Mouse (Mus musculus) forebrain, embryonic 10.5 days (tissue): ENCODE results near the gene Ttll10. TPM values are rescaled to one million over a fixed set of nuclear protein-coding genes. Genes with fewer than 3 reads are reported as not detected.
A peak's percentile ranks its signal among the peaks of the same experiment; 100 is the strongest.

Experiments
- DNase-seq: peaks from one replicate; pipeline ENCODE4 v3.0.0-alpha.2; 2017; ENCODE audit warnings: low spot score; ENCODE audit errors: extremely low spot score
- H3K27ac ChIP-seq: fragments of 300-500 bp; sonication (generic); 2 replicates; pipeline ENCODE4 v1.5.1; 2016; ENCODE audit warnings: mild to moderate bottlenecking
- H3K27me3 ChIP-seq: fragments of 300-500 bp; sonication (generic); 2 replicates; pipeline ENCODE4 v1.6.1; 2016; ENCODE audit warnings: mild to moderate bottlenecking; ENCODE audit not compliant: poor library complexity, severe bottlenecking
- H3K36me3 ChIP-seq: fragments of 300-500 bp; sonication (generic); replicated peaks from 2 replicates; pipeline ENCODE4 v1.6.1; 2016; ENCODE audit warnings: mild to moderate bottlenecking, moderate library complexity
- H3K4me1 ChIP-seq: fragments of 300-500 bp; sonication (generic); 2 replicates; pipeline ENCODE4 v1.6.1; 2016
- H3K4me3 ChIP-seq: fragments of 300-500 bp; sonication (generic); 2 replicates; pipeline ENCODE4 v1.5.1; 2016; ENCODE audit warnings: mild to moderate bottlenecking, moderate library complexity
- H3K9me3 ChIP-seq: fragments of 300-500 bp; sonication (generic); 2 replicates; pipeline ENCODE4 v1.6.1; 2016; ENCODE audit warnings: mild to moderate bottlenecking, moderate library complexity
- WGBS: fragments of 180-500 bp; shearing (Covaris S2); methylation state at CpG from one replicate; pipeline ENCODE4 v1.1.7; 2016; 5-methylcytosine and 5-hydroxymethylcytosine counted together
- polyA plus RNA-seq: library from polyadenylated mRNA; unstranded; fragments of >200 nt; fragmentation: Nextera tagmentation; extraction: Ambion mirVana; gene quantifications from 2 replicates; pipeline ENCODE4 v1.2.1, GENCODE M21; 2016

Gene Ttll10
- polyA plus RNA-seq, 1 experiment from 2014 or later = 0.41 TPM

GRCm38 (mm10) chr4:156063861-156064509 lies 4.8 kb upstream of the Ttll10 start:
- Histone ChIP-seq H3K4me1 (peaks cover 19% of the 10 kb centered on the region), H3K36me3 (no peaks in the 10 kb centered on the region), H3K27ac (peak overlapping the region; percentile 79), H3K4me3 (no peak overlapping the region; the same call in 1 of the 2 replicates), H3K9me3 (no peaks in the 10 kb centered on the region), H3K27me3 (no peaks in the 10 kb centered on the region)
- DNase-seq = no peak
- 1% methylated on average over 4 of the region's 4 CpGs for WGBS

DNA sequence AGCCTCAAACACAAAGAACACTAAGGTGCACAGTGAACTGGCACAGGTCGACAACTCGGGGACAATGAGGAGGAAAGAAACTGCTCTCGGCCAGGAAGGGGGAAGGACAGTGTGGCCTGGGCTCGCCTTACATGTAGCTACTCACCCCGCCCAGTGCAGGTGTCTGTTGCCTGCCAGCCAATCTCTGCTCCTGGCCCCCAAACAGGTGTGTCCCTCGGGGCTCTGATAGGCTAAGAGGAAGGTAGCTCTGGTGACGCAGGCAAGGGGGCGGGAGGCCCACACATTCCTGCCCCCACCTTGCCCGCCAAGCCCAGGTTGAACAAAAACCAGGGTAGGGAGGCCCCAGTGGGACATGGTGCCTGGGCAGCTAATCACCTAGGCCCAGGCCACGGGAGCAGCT lies 499 bp upstream of the Ttll10 start:
- Histone ChIP-seq H3K4me1 (peaks cover 23% of the 10 kb centered on the region), H3K36me3 (no peaks in the 10 kb centered on the region), H3K27ac (peak overlapping the region; percentile 63; the same call in 1 of the 2 replicates), H3K9me3 (no peaks in the 10 kb centered on the region), H3K27me3 (no peaks in the 10 kb centered on the region), H3K4me3 (peak overlapping the region; percentile 23; the same call in 1 of the 2 replicates)
- WGBS = 30% methylated on average over 10 of the region's 10 CpGs
- no peak for DNase-seq

- Histone ChIP-seq H3K4me3 (peak overlapping the region; percentile 23; the same call in 1 of the 2 replicates), H3K36me3 (no peaks in the 10 kb centered on the region), H3K9me3 (no peaks in the 10 kb centered on the region), H3K27ac (peak overlapping the region; percentile 63), H3K4me1 (peaks cover 16% of the 10 kb centered on the region), H3K27me3 (no peaks in the 10 kb centered on the region)
- no peak for DNase-seq
- 79% methylated on average over 9 of the region's 9 CpGs for WGBS
These were observed 388 bp downstream of the Ttll10 start for GRCm38 (mm10) chr4:156058826-156059225.

DNA sequence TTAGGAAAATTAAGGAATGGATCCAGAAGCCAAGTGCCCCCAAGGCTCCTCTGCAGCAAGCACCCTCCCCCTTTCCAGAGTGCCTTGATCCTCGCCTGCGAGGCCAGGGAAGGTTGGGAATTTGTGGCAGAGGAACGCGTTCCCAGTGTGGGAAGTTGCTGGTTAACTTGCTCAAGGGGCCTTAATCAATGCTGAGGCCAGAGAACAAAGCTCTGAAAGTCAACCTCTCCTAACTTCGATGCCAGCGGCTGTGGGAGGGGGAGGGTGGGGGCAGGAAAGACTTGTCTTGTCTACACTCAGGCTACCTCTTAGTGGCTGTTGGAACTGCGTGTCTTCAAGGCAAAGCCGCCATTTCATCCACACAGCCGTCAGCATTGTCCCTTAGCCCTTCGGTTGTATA lies 1.5 kb downstream of the Ttll10 start:
- DNase-seq = no peak
- Histone ChIP-seq H3K27me3 (no peaks in the 10 kb centered on the region), H3K9me3 (no peaks in the 10 kb centered on the region), H3K4me1 (peaks cover 11% of the 10 kb centered on the region), H3K36me3 (no peaks in the 10 kb centered on the region), H3K4me3 (0 out of 2 replicates have a peak overlapping the region, but pooled peaks have one; percentile 1), H3K27ac (no peak overlapping the region)
- 65% methylated on average over 10 of the region's 10 CpGs for WGBS

- DNase-seq = no peak
- H3K4me3 ChIP-seq = no peak overlapping the region
- H3K36me3 ChIP-seq = no peaks in the 10 kb centered on the region
- peaks cover 13% of the 10 kb centered on the region for H3K4me1 ChIP-seq
- H3K27ac ChIP-seq = no peak overlapping the region
- no peaks in the 10 kb centered on the region for H3K9me3 ChIP-seq
- H3K27me3 ChIP-seq = no peaks in the 10 kb centered on the region
- 90% methylated on average over 5 of the region's 5 CpGs for WGBS
These were observed 4.0 kb downstream of the Ttll10 start for GRCm38 (mm10) chr4:156055173-156055572.

DNA sequence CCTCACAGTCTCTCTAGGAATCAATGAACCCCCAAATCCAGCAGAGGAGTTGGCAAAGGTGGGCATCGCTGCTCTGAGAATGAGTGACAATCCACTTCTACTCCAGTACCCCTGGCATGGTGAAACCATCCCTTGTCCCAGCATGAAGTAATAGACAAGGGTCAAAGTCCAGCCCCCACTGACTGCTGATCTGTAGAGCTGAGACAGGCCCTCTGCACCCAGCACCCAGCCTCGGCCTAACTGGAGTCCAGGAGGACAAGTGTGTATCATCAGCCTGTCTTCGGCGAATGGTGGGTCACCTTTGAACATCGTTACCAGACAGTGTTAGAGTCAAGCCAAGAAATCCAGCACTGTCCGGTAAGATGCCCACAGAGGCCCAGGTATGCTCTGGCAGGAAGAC lies 4.6 kb downstream of the Ttll10 start:
- H3K4me1 ChIP-seq = peaks cover 7% of the 10 kb centered on the region; the same call in 1 of the 2 replicates
- H3K27me3 ChIP-seq = no peaks in the 10 kb centered on the region
- no peak overlapping the region for H3K4me3 ChIP-seq
- H3K27ac ChIP-seq = no peak overlapping the region
- 94% methylated on average over 6 of the region's 6 CpGs for WGBS
- no peaks in the 10 kb centered on the region for H3K9me3 ChIP-seq
- no peaks in the 10 kb centered on the region for H3K36me3 ChIP-seq
- no peak for DNase-seq

DNA sequence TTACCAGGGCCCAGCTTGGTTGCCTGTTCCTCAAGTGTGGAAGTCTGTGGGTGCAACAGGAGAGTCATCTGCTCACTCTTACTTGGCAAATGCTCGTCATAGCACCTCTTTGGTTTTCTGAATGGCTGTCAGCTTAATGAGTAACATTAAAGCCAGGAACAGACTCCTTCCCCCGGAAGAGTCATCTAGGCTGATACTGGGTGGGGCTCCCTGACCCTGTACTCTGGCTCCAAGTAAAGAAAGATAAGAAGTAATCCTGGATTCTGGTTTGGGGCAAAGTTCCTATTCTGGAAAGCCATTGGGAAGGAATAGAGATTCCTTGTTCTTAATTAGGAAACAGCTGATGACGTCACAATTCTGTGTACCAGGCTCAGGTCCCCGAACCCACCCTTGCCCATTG lies 5.1 kb downstream of the Ttll10 start:
- peaks cover 7% of the 10 kb centered on the region; the same call in 1 of the 2 replicates for H3K4me1 ChIP-seq
- WGBS = 90% methylated on average over 4 of the region's 4 CpGs
- H3K27me3 ChIP-seq = no peaks in the 10 kb centered on the region
- no peaks in the 10 kb centered on the region for H3K9me3 ChIP-seq
- no peak for DNase-seq
- H3K36me3 ChIP-seq = no peaks in the 10 kb centered on the region
- no peak overlapping the region for H3K27ac ChIP-seq
- H3K4me3 ChIP-seq = no peak overlapping the region

DNA sequence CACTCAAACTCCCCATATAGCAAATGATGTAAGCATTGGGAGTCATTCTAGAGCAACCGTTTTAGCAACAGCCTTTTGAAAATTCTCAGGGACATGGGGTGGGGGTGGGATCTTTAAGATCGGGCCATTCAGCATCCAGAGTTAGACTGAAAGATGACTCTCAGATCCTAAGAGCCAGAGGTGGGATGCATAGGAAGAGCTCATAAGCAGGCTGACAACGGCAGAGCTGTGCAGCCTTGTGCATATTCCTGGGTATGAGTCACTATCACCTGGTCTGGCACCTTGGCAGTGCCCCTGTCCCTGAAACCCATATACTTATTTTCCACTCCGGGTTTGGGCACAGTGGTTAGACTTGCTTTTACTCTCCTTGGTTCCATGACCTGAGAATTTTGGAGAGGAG lies 6.1 kb downstream of the Ttll10 start:
- Histone ChIP-seq H3K4me1 (peaks cover 7% of the 10 kb centered on the region; the same call in 1 of the 2 replicates), H3K36me3 (no peaks in the 10 kb centered on the region), H3K27ac (no peak overlapping the region), H3K4me3 (no peak overlapping the region), H3K27me3 (no peaks in the 10 kb centered on the region), H3K9me3 (no peaks in the 10 kb centered on the region)
- no peak for DNase-seq
- WGBS = 88% methylated on average over 4 of the region's 4 CpGs

DNA sequence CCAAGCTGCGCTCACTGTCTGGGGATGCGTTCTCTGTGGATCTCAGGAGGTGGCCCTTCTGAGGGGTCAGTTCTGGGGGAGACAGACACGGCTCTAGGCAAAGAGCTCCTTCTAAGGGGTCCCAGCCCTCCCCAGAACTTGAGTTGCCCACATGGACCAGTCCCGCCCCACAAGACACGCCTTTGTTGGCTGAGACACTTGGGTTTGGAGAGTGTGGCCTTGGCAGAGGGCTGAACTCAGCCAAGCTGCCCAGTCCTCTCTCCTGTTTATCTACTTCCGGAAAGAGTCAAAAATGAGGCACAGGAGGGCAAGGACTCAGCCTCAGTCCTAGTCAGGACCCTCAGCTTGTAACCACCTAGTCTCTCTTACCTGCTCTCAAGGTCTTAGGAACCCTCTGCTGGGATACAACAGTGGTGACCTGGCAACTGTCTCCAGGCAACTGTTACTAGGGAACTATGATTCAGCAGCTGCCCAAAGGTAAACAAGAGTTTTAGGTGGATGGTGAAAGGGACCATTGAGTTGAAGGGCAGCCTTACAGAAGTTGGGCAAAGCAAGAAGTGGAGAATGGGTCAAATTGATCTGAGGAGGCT lies 8.7 kb downstream of the Ttll10 start:
- H3K9me3 ChIP-seq = no peaks in the 10 kb centered on the region
- DNase-seq = no peak
- H3K4me3 ChIP-seq = no peak overlapping the region
- 77% methylated on average over 6 of the region's 6 CpGs for WGBS
- H3K4me1 ChIP-seq = peaks cover 3% of the 10 kb centered on the region; the same call in 1 of the 2 replicates
- H3K27me3 ChIP-seq = no peaks in the 10 kb centered on the region
- no peaks in the 10 kb centered on the region for H3K36me3 ChIP-seq
- no peak overlapping the region for H3K27ac ChIP-seq

- Histone ChIP-seq H3K9me3 (no peaks in the 10 kb centered on the region), H3K36me3 (no peaks in the 10 kb centered on the region), H3K4me1 (peaks cover 3% of the 10 kb centered on the region; the same call in 1 of the 2 replicates), H3K4me3 (no peak overlapping the region), H3K27ac (no peak overlapping the region), H3K27me3 (no peaks in the 10 kb centered on the region)
- no peak for DNase-seq
- WGBS = 81% methylated on average over 3 of the region's 3 CpGs
These were observed 9.4 kb downstream of the Ttll10 start for GRCm38 (mm10) chr4:156049779-156050178.

GRCm38 (mm10) chr4:156044754-156045153 lies 14.5 kb downstream of the Ttll10 start:
- Histone ChIP-seq H3K4me1 (peaks cover 5% of the 10 kb centered on the region; the same call in 1 of the 2 replicates), H3K9me3 (no peaks in the 10 kb centered on the region), H3K4me3 (no peak overlapping the region), H3K36me3 (no peaks in the 10 kb centered on the region), H3K27me3 (no peaks in the 10 kb centered on the region), H3K27ac (no peak overlapping the region)
- WGBS = 81% methylated on average over 5 of the region's 5 CpGs
- DNase-seq = no peak

DNA sequence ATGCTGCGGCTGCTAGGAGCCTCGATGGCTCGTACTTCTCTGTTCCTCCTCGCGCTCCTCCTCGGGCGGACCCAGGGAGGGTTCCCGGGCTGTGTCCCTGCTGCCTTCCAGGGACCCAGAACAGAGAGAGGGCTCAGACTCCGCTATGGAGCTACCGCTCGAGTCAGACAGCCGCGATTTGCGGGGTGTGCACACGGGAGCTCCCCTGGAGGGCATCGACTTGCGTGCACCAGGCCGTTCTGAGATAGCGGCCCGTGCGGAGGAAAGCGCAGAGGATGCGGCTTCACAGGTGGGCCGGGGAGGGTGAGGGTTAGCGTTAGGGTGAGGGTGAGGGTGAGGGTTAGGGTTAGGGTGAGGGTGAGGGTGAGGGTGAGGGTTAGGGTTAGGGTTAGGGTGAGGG lies 24.3 kb downstream of the Ttll10 start:
- 7% methylated on average over 25 of the region's 25 CpGs for WGBS
- Histone ChIP-seq H3K27me3 (peaks cover 38% of the 10 kb centered on the region), H3K27ac (no peak overlapping the region), H3K9me3 (no peaks in the 10 kb centered on the region), H3K4me3 (peak overlapping the region; percentile 46), H3K36me3 (no peaks in the 10 kb centered on the region), H3K4me1 (peaks cover 51% of the 10 kb centered on the region)
- DNase-seq = no peak

GRCm38 (mm10) chr4:156034301-156034700 lies 24.9 kb downstream of the Ttll10 start:
- Histone ChIP-seq H3K27me3 (peaks cover 38% of the 10 kb centered on the region), H3K4me3 (peak overlapping the region; percentile 46; the same call in 1 of the 2 replicates), H3K9me3 (no peaks in the 10 kb centered on the region), H3K36me3 (peaks cover 3% of the 10 kb centered on the region), H3K27ac (no peak overlapping the region), H3K4me1 (peaks cover 51% of the 10 kb centered on the region)
- WGBS = 45% methylated on average over 4 of the region's 4 CpGs
- no peak for DNase-seq
